Mouse (Mus musculus) heart, adult 2 months (tissue): ENCODE results near the gene Flot1. TPM values are rescaled to one million over a fixed set of nuclear protein-coding genes. Genes with fewer than 3 reads are reported as not detected.

Source experiments
- DNase-seq, 2 experiments: peaks; one replicate each; pipeline ENCODE4 v3.0.0; 2021
- H3K27ac ChIP-seq: fragments of 200-600 bp; 2 replicates; pipeline ENCODE4 v1.8.1; 2022
- H3K27me3 ChIP-seq: fragments of 200-500 bp; 2 replicates; pipeline ENCODE4 v1.6.1; 2012; ENCODE audit warnings: mild to moderate bottlenecking, low read length, inconsistent platforms, mixed read lengths; ENCODE audit not compliant: control insufficient read depth, insufficient read depth
- H3K36me3 ChIP-seq: fragments of 200-500 bp; 2 replicates; pipeline ENCODE4 v1.6.1; 2012; ENCODE audit warnings: low read length, inconsistent platforms; ENCODE audit not compliant: control insufficient read depth, insufficient read depth
- H3K4me1 ChIP-seq: fragments of 200-500 bp; 2 replicates; pipeline ENCODE4 v1.6.1; 2011; ENCODE audit warnings: low read length; ENCODE audit not compliant: control insufficient read depth, insufficient read depth
- H3K4me3 ChIP-seq: fragments of 200-600 bp; 2 replicates; pipeline ENCODE4 v1.8.1; 2022
- H3K79me2 ChIP-seq: fragments of 200-500 bp; replicated peaks from 2 replicates; pipeline ENCODE4 v1.6.1; 2012; ENCODE audit warnings: mild to moderate bottlenecking, inconsistent platforms, low read length, moderate library complexity, mixed read lengths; ENCODE audit not compliant: control insufficient read depth, insufficient read depth
- H3K9ac ChIP-seq: fragments of 200-500 bp; 2 replicates; pipeline ENCODE4 v1.6.1; 2012; ENCODE audit warnings: low read depth, mild to moderate bottlenecking, control low read depth, inconsistent platforms, low read length, mixed read lengths
- CTCF ChIP-seq: fragments of 200-600 bp; IDR thresholded peaks from 2 replicates; pipeline ENCODE4 v1.8.1; 2022; ENCODE audit warnings: antibody characterized with exemption, mild to moderate bottlenecking, moderate library complexity
- EP300 ChIP-seq: fragments of 200-500 bp; IDR thresholded peaks from 2 replicates; pipeline ENCODE4 v1.6.1; 2011; ENCODE audit warnings: low read depth, low read length, control low read depth; ENCODE audit not compliant: insufficient read depth
- POLR2A ChIP-seq: fragments of 200-500 bp; IDR thresholded peaks from 2 replicates; pipeline ENCODE4 v1.6.1; 2011; ENCODE audit warnings: mild to moderate bottlenecking, low read depth, low read length, control low read depth; ENCODE audit not compliant: insufficient read depth
- WGBS: fragments of 180-500 bp; shearing (Covaris S2); methylation state at CpG from one replicate; pipeline ENCODE4 v1.1.7; 2018; 5-methylcytosine and 5-hydroxymethylcytosine counted together
- intact Hi-C: fragments of 180-260 bp; cut with DNase I; formaldehyde crosslinking; loops from one replicate; pipeline ENCODE4 v1.15.1; 2025
- polyA plus RNA-seq: library from polyadenylated mRNA; depleted of rRNA; stranded (reverse); fragments of >200 nt; gene quantifications from 2 replicates; pipeline ENCODE4 v1.2.3, GENCODE M21; 2012
- total RNA-seq, 2 experiments: library from RNA; stranded (reverse); gene quantifications; 2 replicates each; pipeline ENCODE4 v1.2.3; 2021

Flot1 gene
- total and polyA plus RNA-seq, 3 experiments: 133 to 148 (median 138) TPM

- no peak for DNase-seq
- Histone ChIP-seq H3K27ac (no peak overlapping the region), H3K27me3 (no peaks in the 10 kb centered on the region), H3K36me3 (peaks cover 2% of the 10 kb centered on the region; the same call in 1 of the 2 replicates), H3K4me3 (no peak overlapping the region), H3K9ac (no peak overlapping the region), H3K79me2 (no peaks in the 10 kb centered on the region), H3K4me1 (no peaks in the 10 kb centered on the region)
- intact Hi-C loops: no loop called here
- TF ChIP-seq POLR2A (no peak), CTCF (no peak)
- WGBS: 93% methylated on average over 4 of the region's 4 CpGs
Measured at GRCm38 (mm10) chr17:35790933-35791332, 32.1 kb upstream of the Flot1 start.

- H3K27me3 ChIP-seq: no peaks in the 10 kb centered on the region
- H3K79me2 ChIP-seq: no peaks in the 10 kb centered on the region
- WGBS: 55% methylated on average over 2 of the region's 2 CpGs
- no peak overlapping the region for H3K9ac ChIP-seq
- TF ChIP-seq EP300 (no peak), POLR2A (no peak)
- intact Hi-C loops: no loop called here
- H3K4me3 ChIP-seq: no peak overlapping the region
- H3K36me3 ChIP-seq: no peaks in the 10 kb centered on the region
- DNase-seq: no peak
- no peaks in the 10 kb centered on the region for H3K4me1 ChIP-seq
- no peak overlapping the region for H3K27ac ChIP-seq
Measured at GRCm38 (mm10) chr17:35792837-35793236, 30.2 kb upstream of the Flot1 start.

- H3K27me3 ChIP-seq: no peaks in the 10 kb centered on the region
- no peaks in the 10 kb centered on the region for H3K4me1 ChIP-seq
- H3K79me2 ChIP-seq: no peaks in the 10 kb centered on the region
- H3K27ac ChIP-seq: no peak overlapping the region
- DNase-seq: no peak
- H3K4me3 ChIP-seq: no peak overlapping the region
- WGBS: 16% methylated on average over 2 of the region's 2 CpGs
- TF ChIP-seq POLR2A (no peak), CTCF (no peak), EP300 (no peak)
- H3K9ac ChIP-seq: no peak overlapping the region
- intact Hi-C loops: no loop called here
- H3K36me3 ChIP-seq: no peaks in the 10 kb centered on the region
Measured at GRCm38 (mm10) chr17:35795099-35795498, 27.9 kb upstream of the Flot1 start.

GRCm38 (mm10) chr17:35795656-35796055 is 27.4 kb upstream of the Flot1 start:
- Histone ChIP-seq H3K36me3 (no peaks in the 10 kb centered on the region), H3K9ac (no peak overlapping the region), H3K27me3 (no peaks in the 10 kb centered on the region), H3K4me1 (no peaks in the 10 kb centered on the region), H3K4me3 (no peak overlapping the region), H3K79me2 (no peaks in the 10 kb centered on the region), H3K27ac (no peak overlapping the region)
- intact Hi-C loops: no loop called here
- 64% methylated on average over 6 of the region's 6 CpGs for WGBS
- TF ChIP-seq EP300 (no peak), CTCF (no peak), POLR2A (no peak)
- no peak for DNase-seq

GRCm38 (mm10) chr17:35796835-35797234 is 26.2 kb upstream of the Flot1 start:
- Histone ChIP-seq H3K4me1 (no peaks in the 10 kb centered on the region), H3K4me3 (no peak overlapping the region), H3K36me3 (no peaks in the 10 kb centered on the region), H3K27me3 (no peaks in the 10 kb centered on the region), H3K9ac (no peak overlapping the region), H3K79me2 (no peaks in the 10 kb centered on the region), H3K27ac (no peak overlapping the region)
- TF ChIP-seq POLR2A: no peak
- no peak for TF ChIP-seq EP300
- no peak for TF ChIP-seq CTCF
- intact Hi-C loops: no loop called here
- WGBS: 77% methylated on average over 5 of the region's 5 CpGs
- DNase-seq: no peak

- Histone ChIP-seq H3K36me3 (no peaks in the 10 kb centered on the region), H3K4me1 (peaks cover 6% of the 10 kb centered on the region), H3K4me3 (no peak overlapping the region), H3K27me3 (no peaks in the 10 kb centered on the region), H3K9ac (no peak overlapping the region), H3K79me2 (no peaks in the 10 kb centered on the region), H3K27ac (no peak overlapping the region)
- no peak for TF ChIP-seq CTCF
- no peak for TF ChIP-seq POLR2A
- TF ChIP-seq EP300: no peak
- no peak for DNase-seq
- 87% methylated on average over 2 of the region's 2 CpGs for WGBS
- intact Hi-C loops: no loop called here
Measured at GRCm38 (mm10) chr17:35800905-35801304, 22.1 kb upstream of the Flot1 start.
